Mouse (Mus musculus): Measurements from ENCODE around the gene Tubgcp6. TPM values are rescaled to one million over a fixed set of nuclear protein-coding genes. Genes with fewer than 3 reads are reported as not detected.

Gene Tubgcp6
- total RNA-seq, 2 experiments from 2014 or later = 7.2 to 7.3 TPM

GRCm38 (mm10) chr15:89075478-89076147 is 47.3 kb downstream of the Tubgcp6 start:
- intact Hi-C loops (cut with DNase I; ENCODE audit: low total_unique reads) = no loop called here

GRCm38 (mm10) chr15:89074613-89075477 is 48.1 kb downstream of the Tubgcp6 start, which contains the start of gene Trabd:
Gene Trabd (plus strand): TSS chr15:89075124.
- DNase-seq = no peak
- intact Hi-C loops (cut with DNase I; ENCODE audit: low total_unique reads) = no loop called here

More at GRCm38 (mm10) chr15:89075478-89076147, 47.3 kb downstream of the Tubgcp6 start:
- DNase-seq = peak; percentile 93

DNA sequence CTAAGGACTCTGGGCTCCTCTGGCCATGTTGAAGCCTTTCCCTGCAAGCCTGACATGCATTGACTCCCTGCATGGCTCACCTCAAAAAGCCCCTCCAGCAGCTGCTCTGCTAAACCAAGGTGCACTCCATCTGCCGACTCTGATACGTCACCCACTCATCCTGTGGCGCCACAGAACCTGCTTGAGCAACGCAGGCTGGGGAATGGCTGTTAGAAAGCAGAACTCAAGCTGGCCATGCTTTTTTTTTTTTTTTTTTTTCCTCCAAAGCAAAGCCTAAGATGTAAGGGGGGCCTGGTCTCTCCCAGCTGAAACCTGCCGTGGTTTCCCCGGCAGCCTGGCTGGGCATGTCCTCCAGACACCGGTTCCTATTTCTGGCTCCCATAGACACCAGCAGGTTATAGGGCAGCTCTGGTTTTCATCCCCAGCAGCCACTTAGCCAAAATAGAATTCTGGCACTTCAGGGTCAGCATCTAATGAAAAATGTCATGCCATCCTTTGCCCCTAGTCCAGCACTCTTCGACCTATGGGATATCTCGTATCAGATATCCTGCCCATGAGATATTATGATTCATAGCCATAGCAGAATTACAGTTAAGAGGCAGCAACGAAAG is 48.8 kb downstream of the Tubgcp6 start:
- intact Hi-C loops (cut with DNase I; ENCODE audit: low total_unique reads) = no loop called here
- DNase-seq = no peak

DNA sequence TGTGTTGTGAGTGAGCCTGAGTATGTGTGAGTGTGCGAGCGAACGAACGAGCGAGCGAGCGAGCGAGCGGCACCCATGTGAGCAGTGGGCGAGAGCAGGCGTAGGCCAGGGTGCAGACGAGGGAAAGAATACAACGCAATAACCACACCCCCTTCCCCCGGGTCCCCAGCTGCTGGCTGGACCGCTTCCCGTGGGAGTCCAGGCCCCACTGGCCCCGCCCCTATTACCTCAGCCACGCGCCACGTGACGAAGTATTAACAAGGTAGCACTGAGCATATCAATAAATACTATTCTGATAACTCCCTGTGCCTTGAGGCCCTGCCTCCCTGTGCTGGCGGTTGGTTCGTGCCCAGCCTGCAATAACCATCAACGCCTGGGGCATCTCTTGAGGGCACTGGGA is 52.3 kb downstream of the Tubgcp6 start:
- no peak for DNase-seq
- intact Hi-C loops (cut with DNase I; ENCODE audit: low total_unique reads) = no loop called here

DNA sequence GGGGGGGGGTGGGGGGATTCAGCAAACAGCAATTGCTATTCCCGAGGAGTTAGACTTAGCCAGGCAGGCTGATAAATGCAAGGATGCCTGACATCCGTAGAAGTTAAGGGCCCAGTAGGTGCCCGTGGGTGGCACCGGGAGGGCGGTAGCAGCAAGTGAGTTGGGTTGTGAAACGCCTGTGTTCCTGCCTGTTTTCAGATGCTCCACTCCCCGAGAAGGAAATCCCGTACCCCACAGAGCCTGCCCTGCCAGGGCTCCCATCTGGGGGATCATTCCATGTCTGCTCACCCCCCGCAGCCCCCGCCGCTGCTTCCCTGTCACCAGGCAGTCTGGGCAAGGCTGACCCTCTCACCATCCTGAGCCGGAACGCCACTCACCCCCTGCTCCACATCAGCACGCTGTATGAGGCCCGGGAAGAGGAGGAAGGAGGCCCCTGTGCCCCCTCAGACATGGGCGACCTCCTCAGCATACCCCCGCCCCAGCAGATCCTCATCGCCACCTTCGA is 53.5 kb downstream of the Tubgcp6 start:
- intact Hi-C loops (cut with DNase I; ENCODE audit: low total_unique reads) = no loop called here
- no peak for DNase-seq

DNA sequence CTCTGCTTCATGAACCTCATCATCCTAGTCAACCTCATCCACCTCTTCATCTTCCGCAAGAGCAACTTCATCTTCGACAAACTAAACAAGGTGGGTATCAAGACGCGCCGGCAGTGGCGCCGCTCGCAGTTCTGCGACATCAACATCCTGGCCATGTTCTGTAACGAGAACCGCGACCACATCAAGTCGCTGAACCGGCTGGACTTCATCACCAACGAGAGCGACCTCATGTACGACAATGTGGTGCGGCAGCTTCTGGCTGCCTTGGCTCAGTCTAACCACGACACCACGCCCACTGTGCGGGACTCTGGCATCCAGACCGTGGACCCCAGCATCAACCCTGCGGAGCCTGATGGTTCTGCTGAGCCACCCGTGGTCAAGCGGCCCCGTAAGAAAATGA is 54.7 kb downstream of the Tubgcp6 start:
- DNase-seq = no peak
- intact Hi-C loops (cut with DNase I; ENCODE audit: low total_unique reads) = no loop called here

DNA sequence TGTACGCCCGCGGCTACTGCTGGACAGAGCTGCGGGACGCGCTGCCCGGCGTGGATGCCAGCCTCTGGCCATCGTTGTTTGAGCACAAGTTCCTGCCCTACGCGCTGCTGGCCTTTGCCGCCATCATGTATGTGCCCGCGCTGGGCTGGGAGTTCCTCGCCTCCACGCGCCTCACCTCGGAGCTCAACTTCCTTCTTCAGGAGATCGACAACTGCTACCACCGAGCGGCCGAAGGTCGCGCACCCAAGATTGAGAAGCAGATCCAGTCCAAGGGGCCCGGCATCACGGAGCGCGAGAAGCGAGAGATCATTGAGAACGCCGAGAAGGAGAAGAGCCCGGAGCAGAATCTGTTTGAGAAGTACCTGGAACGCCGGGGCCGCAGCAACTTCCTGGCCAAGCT is 55.3 kb downstream of the Tubgcp6 start:
- intact Hi-C loops (cut with DNase I; ENCODE audit: low total_unique reads) = no loop called here
- DNase-seq = no peak

DNA sequence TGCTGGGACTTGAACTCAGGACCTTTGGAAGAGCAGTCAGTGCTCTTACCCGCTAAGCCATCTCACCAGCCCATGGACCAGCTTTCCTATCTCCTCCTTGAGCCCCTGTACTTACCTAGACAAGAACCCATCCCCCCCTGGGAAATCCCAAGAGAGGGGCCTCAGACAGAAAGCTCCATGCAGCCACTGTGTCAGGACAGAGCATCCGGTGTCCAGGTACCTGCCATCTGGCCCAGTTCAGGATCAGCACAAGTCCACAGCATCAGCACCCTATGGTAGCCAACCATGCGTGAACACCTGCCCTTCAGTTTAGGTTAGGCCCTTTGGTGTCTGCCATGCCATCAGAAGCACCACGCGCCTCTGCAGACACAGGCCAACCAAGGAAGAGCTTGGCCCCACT is 58.0 kb downstream of the Tubgcp6 start:
- intact Hi-C loops (cut with DNase I; ENCODE audit: low total_unique reads) = no loop called here
- peak; percentile 0 for DNase-seq

- intact Hi-C loops (cut with DNase I; ENCODE audit: low total_unique reads) = no loop called here
- peak; percentile 1 for DNase-seq
Measured at GRCm38 (mm10) chr15:89063536-89063935, 59.4 kb downstream of the Tubgcp6 start.

- intact Hi-C loops (cut with DNase I; ENCODE audit: low total_unique reads) = no loop called here
- peak; percentile 0 for DNase-seq
Measured at GRCm38 (mm10) chr15:89063001-89063400, 59.9 kb downstream of the Tubgcp6 start.

DNA sequence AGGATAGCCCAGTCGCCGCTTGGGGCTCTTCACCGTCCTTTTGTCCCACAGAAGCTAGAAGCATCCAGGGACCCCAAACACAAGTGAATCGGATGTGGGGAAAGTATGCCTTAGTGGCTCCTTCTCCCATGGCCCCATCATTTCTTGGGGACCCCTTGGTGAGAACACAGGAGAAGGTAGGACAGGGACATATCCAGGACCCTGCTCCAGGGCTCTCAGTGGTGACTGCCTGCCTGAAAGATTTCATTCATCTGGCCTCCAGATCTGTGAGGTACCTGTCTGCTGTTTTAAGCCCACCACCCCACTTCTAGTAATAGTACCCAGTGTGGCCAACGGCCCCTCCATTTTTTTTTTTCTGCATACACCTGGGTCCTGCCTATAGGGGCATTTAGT is 60.4 kb downstream of the Tubgcp6 start:
- peak; percentile 1 for DNase-seq

DNA sequence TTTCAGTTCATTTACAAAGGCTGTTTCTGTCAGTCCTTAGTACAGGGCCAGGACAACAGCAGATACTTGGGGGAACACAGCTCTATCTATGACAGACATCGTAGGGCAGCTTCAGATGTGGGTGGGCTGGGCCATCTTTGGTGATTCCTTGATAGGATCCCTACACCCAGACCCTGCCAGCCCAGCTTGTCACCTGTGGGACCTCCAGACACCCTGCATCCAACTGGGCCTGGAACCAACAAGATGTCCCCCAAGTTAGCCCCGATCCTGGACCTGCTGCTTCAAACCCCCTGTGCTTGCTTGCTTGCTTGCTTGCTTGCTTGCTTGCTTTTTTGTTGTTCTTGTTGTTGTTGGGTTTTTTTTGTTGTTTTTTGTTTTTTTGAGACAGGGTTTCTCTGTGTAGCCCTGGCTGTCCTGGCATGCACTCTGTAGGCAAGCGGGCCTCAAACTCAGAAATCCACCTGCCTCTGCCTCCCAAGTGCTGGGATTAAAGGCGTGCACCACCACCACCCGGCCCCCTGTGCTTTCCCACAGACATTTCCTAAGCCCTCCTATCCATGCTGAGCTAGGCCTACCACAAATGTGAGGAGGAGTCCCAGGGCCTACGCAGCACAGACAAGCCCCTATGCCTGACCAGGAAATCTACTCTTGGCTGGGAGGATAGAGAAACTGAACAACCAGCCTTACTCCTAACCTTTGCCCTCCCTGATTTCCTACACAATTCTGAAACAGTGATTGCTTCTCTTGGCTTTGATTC is 61.0 kb downstream of the Tubgcp6 start:
- intact Hi-C loops (cut with DNase I; ENCODE audit: low total_unique reads) = no loop called here
- peak; percentile 1 for DNase-seq

More for the DNA sequence above, 60.4 kb downstream of the Tubgcp6 start:
- intact Hi-C loops (cut with DNase I; ENCODE audit: low total_unique reads) = no loop called here

DNA sequence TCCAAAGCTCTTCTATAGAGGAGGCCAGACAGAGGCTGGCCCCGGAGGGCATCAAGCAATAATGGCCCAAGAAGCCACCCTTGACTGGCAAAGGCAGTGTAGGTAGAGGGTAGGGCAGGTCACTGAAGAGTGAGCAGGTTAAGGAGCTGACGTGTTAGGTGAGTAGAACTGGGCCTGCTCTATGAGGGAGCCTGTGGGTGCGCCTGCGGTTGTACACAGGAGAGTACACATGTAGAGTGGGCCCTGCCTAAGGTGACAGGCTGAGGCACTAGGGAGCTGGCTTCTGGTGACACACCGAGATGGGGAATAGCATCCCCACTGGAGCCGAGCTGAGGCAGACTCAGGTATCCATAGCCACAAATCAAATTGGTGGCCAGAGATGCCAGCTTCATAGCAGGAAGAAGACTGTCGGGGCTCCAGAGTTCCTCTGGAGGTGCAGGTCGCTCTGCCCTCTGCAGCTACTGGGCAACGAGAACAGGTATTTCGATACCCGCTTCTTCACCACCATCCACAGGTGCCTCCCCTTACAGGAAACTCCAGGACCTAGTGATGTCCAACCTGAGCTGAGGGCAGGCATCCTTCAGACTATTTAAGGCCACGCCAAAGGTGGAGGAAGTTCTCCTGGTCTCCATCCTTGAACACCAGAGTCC is 62.0 kb downstream of the Tubgcp6 start:
- no peak for DNase-seq
- intact Hi-C loops (cut with DNase I; ENCODE audit: low total_unique reads) = no loop called here

DNA sequence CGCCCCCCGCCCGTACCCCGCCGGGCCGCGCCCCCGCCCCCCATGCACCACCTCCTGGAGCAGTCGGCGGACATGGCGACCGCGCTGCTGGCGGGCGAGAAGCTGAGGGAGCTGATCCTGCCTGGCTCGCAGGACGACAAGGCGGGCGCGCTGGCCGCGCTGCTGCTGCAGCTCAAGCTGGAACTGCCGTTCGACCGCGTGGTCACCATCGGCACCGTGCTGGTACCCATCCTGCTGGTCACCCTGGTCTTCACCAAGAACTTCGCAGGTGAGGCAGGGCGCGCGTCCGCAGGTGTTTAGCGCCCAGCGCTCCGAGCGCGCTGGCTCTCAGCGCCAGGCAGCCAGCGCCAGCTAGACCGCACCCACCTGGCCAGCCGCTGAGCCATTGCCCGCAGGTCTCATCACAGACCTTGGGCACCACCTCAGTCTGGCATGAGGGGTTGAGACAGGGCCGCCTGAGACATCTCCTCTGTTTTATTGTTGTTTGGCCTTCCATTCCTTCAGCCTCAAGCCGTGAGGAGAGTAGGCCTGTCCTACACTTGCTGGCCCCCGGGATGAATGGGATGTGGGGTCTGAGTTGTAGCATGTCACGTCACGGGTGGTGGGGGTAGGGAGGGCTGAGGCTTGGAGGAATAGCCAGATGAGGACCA is 62.8 kb downstream of the Tubgcp6 start:
- DNase-seq = no peak
- intact Hi-C loops (cut with DNase I; ENCODE audit: low total_unique reads) = no loop called here

GRCm38 (mm10) chr15:89059161-89059931 is 63.6 kb downstream of the Tubgcp6 start, which contains the start of gene Panx2:
Gene Panx2 (plus strand): TSS chr15:89059734.
- intact Hi-C loops (cut with DNase I; ENCODE audit: low total_unique reads) = no loop called here
- DNase-seq = no peak

DNA sequence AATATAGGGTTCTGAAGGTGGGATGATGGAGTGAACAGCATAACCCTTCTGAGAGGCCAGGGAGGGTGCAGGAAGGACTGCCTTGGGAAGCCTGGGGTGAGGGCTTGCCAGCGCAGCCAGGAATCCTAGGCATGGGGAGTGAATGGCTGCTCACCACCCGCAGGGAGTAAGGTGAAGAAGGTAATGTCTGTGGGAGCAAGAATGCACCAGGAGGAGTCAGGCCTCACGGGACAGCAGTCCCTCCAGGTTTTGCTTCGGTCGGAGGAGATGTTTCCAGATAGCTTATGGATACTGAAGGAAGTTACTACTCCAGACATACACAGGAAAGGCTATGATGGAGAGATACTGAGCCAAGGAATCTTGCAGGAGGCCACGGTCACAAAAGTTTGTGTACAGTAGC is 64.2 kb downstream of the Tubgcp6 start:
- DNase-seq = no peak
- intact Hi-C loops (cut with DNase I; ENCODE audit: low total_unique reads) = no loop called here

GRCm38 (mm10) chr15:89054666-89055065 is 68.2 kb downstream of the Tubgcp6 start:
- intact Hi-C loops (cut with DNase I; ENCODE audit: low total_unique reads) = no loop called here
- DNase-seq = no peak
